Mouse (Mus musculus) lung, postnatal 0 days (tissue): ENCODE data around the gene Ercc2.

Source experiments
- CTCF ChIP-seq: IDR thresholded peaks from 2 replicates; pipeline ENCODE4 v1.5.1; 2016; ENCODE audit warnings: antibody characterized with exemption, mild to moderate bottlenecking
- EP300 ChIP-seq: IDR thresholded peaks from 2 replicates; pipeline ENCODE4 v1.6.1; 2016; ENCODE audit warnings: antibody characterized with exemption, mild to moderate bottlenecking, control low read depth

GRCm38 (mm10) chr7:19411783-19412182, 30.0 kb downstream of the Ercc2 start:
- TF ChIP-seq EP300 (no peak), CTCF (no peak)
